Mouse (Mus musculus) hindbrain, postnatal 0 days (tissue): ENCODE data around the gene Zkscan7. TPM values are rescaled to one million over a fixed set of nuclear protein-coding genes. Genes with fewer than 3 reads are reported as not detected.
"Not testable (repeated sequence)": the region's sequence is repeated elsewhere in the genome, so short reads cannot be mapped to it uniquely, and the experiment has no call there.

ENCODE experiments used
- ATAC-seq: fragments of 200-750 bp; cut with Nextera tagmentation; 2 replicates; pipeline ENCODE4 v1.8.0; 2017; ENCODE audit warnings: mild to moderate bottlenecking, moderate TSS enrichment, moderate library complexity
- DNase-seq: peaks from one replicate; pipeline ENCODE4 v3.0.0-alpha.2; 2015; ENCODE audit warnings: low spot score
- H3K27ac ChIP-seq: fragments of 300-500 bp; sonication (generic); 2 replicates; pipeline ENCODE4 v1.5.1; 2014; ENCODE audit warnings: mild to moderate bottlenecking
- H3K27me3 ChIP-seq: fragments of 300-500 bp; sonication (generic); 2 replicates; pipeline ENCODE4 v1.6.1; 2014; ENCODE audit warnings: low read length, mixed read lengths; ENCODE audit not compliant: insufficient read depth
- H3K36me3 ChIP-seq: fragments of 300-500 bp; sonication (generic); 2 replicates; pipeline ENCODE4 v1.6.1; 2014; ENCODE audit warnings: low read length, mixed read lengths; ENCODE audit not compliant: insufficient read depth
- H3K4me1 ChIP-seq: fragments of 300-500 bp; sonication (generic); 2 replicates; pipeline ENCODE4 v1.6.1; 2014; ENCODE audit warnings: antibody characterized with exemption, low read length, mixed read lengths; ENCODE audit not compliant: insufficient read depth
- H3K4me2 ChIP-seq: fragments of 300-500 bp; sonication (generic); 2 replicates; pipeline ENCODE4 v1.6.1; 2014; ENCODE audit warnings: low read depth, mild to moderate bottlenecking, low read length, moderate library complexity, mixed read lengths
- H3K4me3 ChIP-seq: fragments of 300-500 bp; sonication (generic); 2 replicates; pipeline ENCODE4 v1.5.1; 2014; ENCODE audit warnings: low read length
- H3K9ac ChIP-seq: fragments of 300-500 bp; sonication (generic); replicated peaks from 2 replicates; pipeline ENCODE4 v1.6.1; 2014; ENCODE audit warnings: mild to moderate bottlenecking, low read length, moderate library complexity, mixed read lengths
- H3K9me3 ChIP-seq: fragments of 300-500 bp; sonication (generic); 2 replicates; pipeline ENCODE4 v1.6.1; 2016; ENCODE audit warnings: low read length, mixed read lengths
- CTCF ChIP-seq: IDR thresholded peaks from 2 replicates; pipeline ENCODE4 v1.5.1; 2016; ENCODE audit warnings: antibody characterized with exemption, control low read depth, low read depth
- WGBS: fragments of 180-500 bp; shearing (Covaris S2); extraction: QIAGEN DNeasy Blood & Tissue Kit; methylation state at CpG from one replicate; pipeline ENCODE4 v1.1.7; 2014; 5-methylcytosine and 5-hydroxymethylcytosine counted together
- polyA plus RNA-seq: library from polyadenylated mRNA; unstranded; fragments of >200 nt; fragmentation: Nextera tagmentation; extraction: Ambion mirVana; gene quantifications from 2 replicates; pipeline ENCODE4 v1.2.1, GENCODE M21; 2015
- total RNA-seq: library from RNA; depleted of rRNA; stranded (reverse); fragments of >200 nt; gene quantifications from 2 replicates; pipeline ENCODE4 v1.2.3, GENCODE M21; 2014

The Zkscan7 gene
- total and polyA plus RNA-seq, 2 experiments from 2014 or later: 1.9 to 6.3 TPM

- no peak overlapping the region for H3K4me3 ChIP-seq
- H3K4me1 ChIP-seq: no peaks in the 10 kb centered on the region
- no peak for TF ChIP-seq CTCF
- no peak overlapping the region for H3K4me2 ChIP-seq
- DNase-seq (peak; percentile 43), ATAC-seq (no peak)
- H3K27me3 ChIP-seq: no peaks in the 10 kb centered on the region
- H3K9ac ChIP-seq: no peak overlapping the region
- H3K27ac ChIP-seq: no peak overlapping the region
- peaks cover 9% of the 10 kb centered on the region; the same call in 1 of the 2 replicates for H3K36me3 ChIP-seq
- H3K9me3 ChIP-seq: no peaks in the 10 kb centered on the region
Measured at GRCm38 (mm10) chr9:122846156-122846555, 39.3 kb upstream of the Zkscan7 start.

- not testable (repeated sequence) for H3K4me1 ChIP-seq, H3K4me2 ChIP-seq, H3K27me3 ChIP-seq, DNase-seq, H3K4me3 ChIP-seq, ATAC-seq, H3K27ac ChIP-seq, H3K9ac ChIP-seq, H3K9me3 ChIP-seq
- peaks cover 20% of the 10 kb centered on the region for H3K36me3 ChIP-seq
- 96% methylated on average over 7 of the region's 8 CpGs for WGBS
Measured at GRCm38 (mm10) chr9:122847811-122848311, 37.6 kb upstream of the Zkscan7 start.

GRCm38 (mm10) chr9:122854526-122854925 is 31.0 kb upstream of the Zkscan7 start:
- Histone ChIP-seq H3K27ac (no peak overlapping the region), H3K9me3 (no peaks in the 10 kb centered on the region), H3K9ac (no peak overlapping the region), H3K4me3 (no peak overlapping the region), H3K4me1 (no peaks in the 10 kb centered on the region), H3K4me2 (no peak overlapping the region), H3K27me3 (no peaks in the 10 kb centered on the region), H3K36me3 (peaks cover 76% of the 10 kb centered on the region)
- WGBS: 87% methylated on average over 7 of the region's 7 CpGs
- ATAC-seq (no peak), DNase-seq (no peak)
- TF ChIP-seq CTCF: no peak

- WGBS: 87% methylated on average over 2 of the region's 7 CpGs
Measured at GRCm38 (mm10) chr9:122855141-122855540, 30.3 kb upstream of the Zkscan7 start.

GRCm38 (mm10) chr9:122855617-122856016 is 29.9 kb upstream of the Zkscan7 start:
- no peaks in the 10 kb centered on the region for H3K4me1 ChIP-seq
- ATAC-seq (no peak), DNase-seq (no peak)
- 93% methylated on average over 4 of the region's 4 CpGs for whole genome bisulfite sequencing
- H3K4me3 ChIP-seq: no peak overlapping the region
- no peak overlapping the region for H3K9ac ChIP-seq
- H3K36me3 ChIP-seq: peaks cover 76% of the 10 kb centered on the region
- no peak overlapping the region for H3K27ac ChIP-seq
- H3K27me3 ChIP-seq: no peaks in the 10 kb centered on the region
- TF ChIP-seq CTCF: no peak
- H3K9me3 ChIP-seq: no peaks in the 10 kb centered on the region
- H3K4me2 ChIP-seq: no peak overlapping the region

More at GRCm38 (mm10) chr9:122855141-122855540, 30.3 kb upstream of the Zkscan7 start:
- not testable (repeated sequence) for H3K9me3 ChIP-seq, H3K27ac ChIP-seq, H3K4me2 ChIP-seq, DNase-seq, H3K27me3 ChIP-seq, H3K4me3 ChIP-seq, H3K4me1 ChIP-seq, ATAC-seq, H3K9ac ChIP-seq
- H3K36me3 ChIP-seq: peaks cover 75% of the 10 kb centered on the region

- H3K4me1 ChIP-seq: no peaks in the 10 kb centered on the region
- H3K9me3 ChIP-seq: no peaks in the 10 kb centered on the region
- H3K4me3 ChIP-seq: no peak overlapping the region
- ATAC-seq (no peak), DNase-seq (no peak)
- H3K9ac ChIP-seq: no peak overlapping the region
- no peaks in the 10 kb centered on the region for H3K27me3 ChIP-seq
- TF ChIP-seq CTCF: no peak
- no peak overlapping the region for H3K4me2 ChIP-seq
- H3K36me3 ChIP-seq: peaks cover 85% of the 10 kb centered on the region
- 97% methylated on average over 3 of the region's 3 CpGs for WGBS
- no peak overlapping the region for H3K27ac ChIP-seq
Measured at GRCm38 (mm10) chr9:122856716-122857115, 28.8 kb upstream of the Zkscan7 start.

GRCm38 (mm10) chr9:122860752-122861151 is 24.7 kb upstream of the Zkscan7 start:
- Histone ChIP-seq H3K9ac (no peak overlapping the region), H3K36me3 (peaks cover 57% of the 10 kb centered on the region), H3K9me3 (no peaks in the 10 kb centered on the region), H3K4me1 (peaks cover 8% of the 10 kb centered on the region), H3K27me3 (no peaks in the 10 kb centered on the region), H3K4me2 (no peak overlapping the region), H3K27ac (no peak overlapping the region), H3K4me3 (no peak overlapping the region)
- ATAC-seq: no peak
- no peak for DNase-seq
- TF ChIP-seq CTCF: no peak
